Mouse (Mus musculus) liver, postnatal 0 days (tissue): ENCODE measurements around the gene Tctn1.

Experiments
- CTCF ChIP-seq: sonication (generic); IDR thresholded peaks from 2 replicates; pipeline ENCODE4 v1.5.1; 2016; ENCODE audit warnings: antibody characterized with exemption, low read depth
- EP300 ChIP-seq: IDR thresholded peaks from 2 replicates; pipeline ENCODE4 v1.6.1; 2016; ENCODE audit warnings: antibody characterized with exemption, low read depth, mild to moderate bottlenecking

DNA sequence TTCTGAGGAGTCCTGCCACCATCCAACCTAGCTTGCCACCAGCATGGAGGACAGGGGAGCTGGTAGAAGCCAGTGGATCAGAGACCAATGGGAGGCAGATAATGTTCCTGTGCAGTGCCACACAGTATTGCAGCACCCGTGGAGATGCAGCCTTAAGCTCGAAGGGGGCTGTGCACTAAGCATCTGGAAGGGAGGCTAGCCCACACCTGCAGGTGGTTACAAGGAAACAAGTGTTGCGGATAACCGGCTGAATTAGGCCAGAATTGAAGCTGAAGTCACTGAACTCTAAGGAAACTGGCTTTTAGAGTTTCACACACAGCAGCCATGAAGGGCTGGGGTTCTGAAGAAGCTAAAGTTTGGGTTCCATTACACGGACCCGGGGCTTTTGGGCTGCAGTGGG lies 55.4 kb downstream of the Tctn1 start:
- TF ChIP-seq CTCF, result no peak
- no peak for TF ChIP-seq EP300
